Mouse (Mus musculus) heart, embryonic 16.5 days (tissue): Measurements from ENCODE around the gene Ier5. TPM values are rescaled to one million over a fixed set of nuclear protein-coding genes. Genes with fewer than 3 reads are reported as not detected.
A peak's percentile ranks its signal among the peaks of the same experiment; 100 is the strongest.

Source experiments
- ATAC-seq: fragments of 200-750 bp; cut with Nextera tagmentation; replicated peaks from 2 replicates; pipeline ENCODE4 v1.8.0; 2017; ENCODE audit warnings: moderate number of reproducible peaks; ENCODE audit not compliant: insufficient read depth, low FRiP score; ENCODE audit errors: extremely low read depth
- H3K27ac ChIP-seq: fragments of 300-500 bp; sonication (generic); 2 replicates; pipeline ENCODE4 v1.5.1; 2014; ENCODE audit warnings: mild to moderate bottlenecking, low read length, control low read depth, moderate library complexity
- H3K27me3 ChIP-seq: fragments of 300-500 bp; sonication (generic); 2 replicates; pipeline ENCODE4 v1.6.1; 2014; ENCODE audit warnings: low read length, mixed read lengths; ENCODE audit not compliant: control insufficient read depth, insufficient read depth
- H3K36me3 ChIP-seq: fragments of 300-500 bp; sonication (generic); 2 replicates; pipeline ENCODE4 v1.6.1; 2014; ENCODE audit not compliant: control insufficient read depth, insufficient read depth
- H3K4me1 ChIP-seq: fragments of 300-500 bp; sonication (generic); 2 replicates; pipeline ENCODE4 v1.6.1; 2014; ENCODE audit warnings: low read length, mixed read lengths; ENCODE audit not compliant: control insufficient read depth, insufficient read depth
- H3K4me2 ChIP-seq: fragments of 300-500 bp; sonication (generic); 2 replicates; pipeline ENCODE4 v1.6.1; 2014; ENCODE audit warnings: low read depth, mild to moderate bottlenecking, control low read depth, low read length
- H3K4me3 ChIP-seq: fragments of 300-500 bp; sonication (generic); 2 replicates; pipeline ENCODE4 v1.5.1; 2014; ENCODE audit warnings: mild to moderate bottlenecking, control low read depth, low read length
- H3K9ac ChIP-seq: fragments of 300-500 bp; sonication (generic); 2 replicates; pipeline ENCODE4 v1.6.1; 2014; ENCODE audit warnings: low read length, control low read depth
- H3K9me3 ChIP-seq: fragments of 300-500 bp; sonication (generic); replicated peaks from 2 replicates; pipeline ENCODE4 v1.6.1; 2016; ENCODE audit warnings: low read length; ENCODE audit not compliant: control insufficient read depth
- WGBS: fragments of 180-500 bp; shearing (Covaris S2); extraction: QIAGEN DNeasy Blood & Tissue Kit; methylation state at CpG from one replicate; pipeline ENCODE4 v1.1.7; 2014; 5-methylcytosine and 5-hydroxymethylcytosine counted together
- polyA plus RNA-seq: library from polyadenylated mRNA; unstranded; fragments of >200 nt; fragmentation: Nextera tagmentation; extraction: Ambion mirVana; gene quantifications from 2 replicates; pipeline ENCODE4 v1.2.1, GENCODE M21; 2015

The Ier5 gene
- polyA plus RNA-seq, 1 experiment from 2014 or later: 3.9 TPM

DNA sequence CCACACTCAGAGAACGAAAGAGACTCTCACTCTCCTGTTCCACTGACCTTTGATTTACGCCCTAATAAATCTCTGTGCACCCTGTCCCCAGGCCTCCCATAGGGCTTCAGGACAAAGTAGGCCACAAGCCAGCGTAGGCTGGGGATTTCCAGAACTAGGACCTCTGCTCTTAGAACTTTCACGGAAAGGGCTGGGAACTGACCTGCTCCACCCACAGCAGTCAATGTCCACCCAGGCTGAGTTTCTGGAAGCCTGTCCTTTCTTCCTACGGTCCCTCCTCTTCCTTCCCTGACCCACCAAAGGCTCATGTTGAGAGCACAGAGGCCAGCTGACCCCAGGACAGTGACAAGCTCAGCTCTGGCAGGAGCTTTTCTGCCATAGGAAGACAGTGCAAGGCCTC, 35.3 kb downstream of the Ier5 start:
- ATAC-seq: no peak
- Histone ChIP-seq H3K4me1 (peaks cover 15% of the 10 kb centered on the region), H3K27ac (no peak overlapping the region)

GRCm38 (mm10) chr1:155062963-155063362, 36.5 kb downstream of the Ier5 start:
- WGBS: 90% methylated on average over 4 of the region's 4 CpGs
- H3K4me2 ChIP-seq: no peak overlapping the region
- no peak overlapping the region for H3K4me3 ChIP-seq
- ATAC-seq: no peak
- no peaks in the 10 kb centered on the region for H3K9me3 ChIP-seq
- H3K27ac ChIP-seq: no peak overlapping the region
- peaks cover 21% of the 10 kb centered on the region for H3K4me1 ChIP-seq
- no peaks in the 10 kb centered on the region for H3K36me3 ChIP-seq
- H3K9ac ChIP-seq: no peak overlapping the region
- H3K27me3 ChIP-seq: no peaks in the 10 kb centered on the region

More for the DNA sequence above, 35.3 kb downstream of the Ier5 start:
- no peaks in the 10 kb centered on the region for H3K9me3 ChIP-seq
- 78% methylated on average over 5 of the region's 5 CpGs for WGBS
- no peak overlapping the region for H3K9ac ChIP-seq
- no peaks in the 10 kb centered on the region for H3K27me3 ChIP-seq
- no peaks in the 10 kb centered on the region for H3K36me3 ChIP-seq
- H3K4me3 ChIP-seq: no peak overlapping the region
- no peak overlapping the region for H3K4me2 ChIP-seq

GRCm38 (mm10) chr1:155062057-155062456, 37.4 kb downstream of the Ier5 start:
- H3K36me3 ChIP-seq: no peaks in the 10 kb centered on the region
- H3K27ac ChIP-seq: no peak overlapping the region
- no peaks in the 10 kb centered on the region for H3K27me3 ChIP-seq
- 82% methylated on average over 7 of the region's 7 CpGs for WGBS
- no peak overlapping the region for H3K4me3 ChIP-seq
- H3K9ac ChIP-seq: no peak overlapping the region
- H3K4me1 ChIP-seq: peaks cover 21% of the 10 kb centered on the region
- H3K9me3 ChIP-seq: no peaks in the 10 kb centered on the region
- no peak for ATAC-seq
- no peak overlapping the region for H3K4me2 ChIP-seq

DNA sequence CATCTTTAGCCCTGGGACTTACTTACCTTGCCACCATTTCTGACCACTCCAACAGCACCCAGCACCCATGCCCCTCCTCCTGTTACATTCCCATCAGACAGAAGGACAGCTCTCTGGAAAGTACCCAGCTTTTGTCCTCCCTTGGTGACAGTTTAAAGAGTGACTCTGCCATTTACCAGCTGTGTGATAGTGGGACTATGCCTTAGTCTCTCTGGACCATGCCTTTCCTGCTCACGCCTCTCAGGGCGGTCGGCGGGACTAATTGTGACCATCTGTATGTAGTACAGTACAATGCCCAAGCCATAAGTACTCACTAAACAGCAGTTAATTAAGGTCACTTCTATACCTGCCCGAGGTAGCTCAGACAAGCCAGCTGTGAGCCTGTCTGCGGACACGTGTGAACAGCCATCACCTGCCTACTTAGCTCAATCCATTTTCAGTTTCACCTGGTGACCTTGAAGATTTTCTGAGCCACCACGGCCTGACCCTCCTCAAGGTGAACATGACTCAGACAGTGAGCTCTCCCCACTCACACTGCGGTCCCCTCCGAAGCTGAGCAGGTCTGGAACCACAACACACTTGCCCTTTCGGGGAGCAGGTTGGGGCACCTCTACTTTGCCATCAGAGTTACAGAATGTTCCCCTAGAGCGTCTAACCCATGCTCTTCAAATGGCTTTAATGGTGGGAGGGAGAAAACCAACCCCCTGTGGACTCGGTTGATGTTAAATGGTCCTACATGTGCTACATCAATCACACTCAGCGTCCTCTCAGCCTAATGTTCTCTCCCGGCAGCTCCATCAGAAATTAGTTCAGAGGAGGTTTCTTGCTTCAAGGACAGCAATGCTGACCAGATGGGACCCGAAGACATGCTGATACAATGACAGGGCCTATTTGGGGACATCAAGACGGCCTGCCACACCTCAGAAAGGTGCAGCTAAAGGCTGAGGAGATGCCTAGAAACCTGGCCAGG, 38.3 kb downstream of the Ier5 start:
- Histone ChIP-seq H3K27me3 (no peaks in the 10 kb centered on the region), H3K4me2 (no peak overlapping the region), H3K27ac (peak overlapping the region; percentile 62), H3K36me3 (no peaks in the 10 kb centered on the region), H3K4me3 (no peak overlapping the region), H3K4me1 (peaks cover 23% of the 10 kb centered on the region), H3K9ac (no peak overlapping the region), H3K9me3 (no peaks in the 10 kb centered on the region)
- ATAC-seq: no peak
- 72% methylated on average over 17 of the region's 17 CpGs for WGBS

- Histone ChIP-seq H3K27ac (peak overlapping the region; percentile 62), H3K4me2 (no peak overlapping the region), H3K27me3 (no peaks in the 10 kb centered on the region), H3K9me3 (no peaks in the 10 kb centered on the region), H3K9ac (no peak overlapping the region), H3K4me3 (no peak overlapping the region), H3K36me3 (no peaks in the 10 kb centered on the region), H3K4me1 (peaks cover 27% of the 10 kb centered on the region)
- 53% methylated on average over 5 of the region's 5 CpGs for WGBS
- peak; percentile 14; the same call in 1 of the 2 replicates for ATAC-seq
Observed at GRCm38 (mm10) chr1:155060261-155060660, 39.2 kb downstream of the Ier5 start.

DNA sequence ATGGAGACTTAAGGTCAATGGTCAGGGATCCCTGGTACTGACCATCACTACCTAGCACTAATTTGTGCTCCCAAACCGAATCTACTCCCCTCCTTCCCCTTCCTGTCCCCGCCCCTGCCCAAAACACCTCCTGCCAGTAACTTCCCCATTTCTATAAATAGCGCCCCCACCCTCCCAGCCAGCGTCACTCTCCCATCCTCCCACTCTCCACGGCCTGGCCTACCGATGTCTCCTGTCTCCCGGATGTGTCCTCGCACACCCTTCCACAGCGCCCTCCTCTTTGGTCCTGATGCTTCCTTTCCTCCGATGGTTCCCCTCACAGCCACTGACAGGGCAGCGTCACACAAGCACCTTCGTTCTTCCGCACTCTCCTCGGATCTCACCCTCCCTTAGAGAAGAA, 39.9 kb downstream of the Ier5 start:
- Histone ChIP-seq H3K9me3 (no peaks in the 10 kb centered on the region), H3K27ac (peak overlapping the region; percentile 62), H3K4me1 (peaks cover 33% of the 10 kb centered on the region), H3K4me3 (no peak overlapping the region), H3K36me3 (no peaks in the 10 kb centered on the region), H3K27me3 (no peaks in the 10 kb centered on the region), H3K9ac (peak overlapping the region; percentile 27; the same call in 1 of the 2 replicates), H3K4me2 (peak overlapping the region; percentile 31)
- 8% methylated on average over 14 of the region's 14 CpGs for WGBS
- ATAC-seq: peak; percentile 87

DNA sequence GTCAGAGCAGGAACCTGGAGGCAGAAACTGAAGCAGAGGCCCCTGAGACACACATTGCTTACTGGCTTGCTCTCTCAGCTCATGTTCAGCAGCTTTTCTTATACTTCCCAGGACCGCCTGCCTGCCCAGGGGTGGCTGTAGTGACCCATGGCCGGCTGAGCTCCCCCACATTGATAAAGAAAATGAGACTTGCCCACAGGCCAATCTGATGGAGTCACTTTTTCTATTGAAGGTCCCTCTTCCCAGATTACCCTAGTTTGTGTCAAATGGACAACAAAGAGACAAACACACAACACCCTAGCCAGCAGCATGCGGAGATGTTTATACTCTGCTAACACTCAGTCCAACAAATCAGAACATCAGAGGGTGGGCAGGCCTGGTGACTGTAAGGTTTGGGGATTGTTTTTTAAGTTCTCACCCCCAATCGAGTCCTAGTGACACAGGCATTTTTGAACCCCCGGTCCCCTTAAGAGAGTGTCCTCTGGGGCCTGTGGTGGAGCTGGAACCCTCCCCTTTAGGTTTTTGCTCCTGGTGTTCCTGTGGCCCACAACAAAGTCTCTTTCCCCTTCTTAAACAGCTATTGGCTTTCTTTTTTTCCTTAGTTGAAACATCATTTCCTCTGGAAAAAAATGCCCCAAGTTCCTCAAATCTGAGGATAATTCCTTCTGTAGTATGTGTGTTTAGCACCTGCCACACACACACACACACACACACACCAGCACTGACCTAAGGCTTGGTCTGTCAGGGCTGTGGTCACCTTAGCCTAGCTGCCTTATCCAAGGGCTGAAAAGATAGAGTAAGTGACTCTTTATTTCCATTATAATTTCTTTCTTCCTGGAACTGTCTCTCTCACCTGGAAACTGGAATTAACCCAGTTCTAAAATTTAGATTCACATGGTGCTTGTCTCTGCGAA, 41.1 kb downstream of the Ier5 start:
- WGBS: 68% methylated on average over 6 of the region's 6 CpGs
- no peak for ATAC-seq
- H3K36me3 ChIP-seq: no peaks in the 10 kb centered on the region
- peak overlapping the region; percentile 62 for H3K27ac ChIP-seq
- peaks cover 39% of the 10 kb centered on the region for H3K4me1 ChIP-seq
- H3K4me2 ChIP-seq: no peak overlapping the region
- no peak overlapping the region for H3K4me3 ChIP-seq
- no peaks in the 10 kb centered on the region for H3K9me3 ChIP-seq
- H3K9ac ChIP-seq: no peak overlapping the region
- H3K27me3 ChIP-seq: no peaks in the 10 kb centered on the region

- Histone ChIP-seq H3K27me3 (no peaks in the 10 kb centered on the region), H3K9ac (no peak overlapping the region), H3K27ac (no peak overlapping the region), H3K36me3 (no peaks in the 10 kb centered on the region), H3K4me1 (peaks cover 61% of the 10 kb centered on the region), H3K4me3 (no peak overlapping the region), H3K9me3 (no peaks in the 10 kb centered on the region), H3K4me2 (no peak overlapping the region)
- WGBS: 89% methylated on average over 1 of the region's 1 CpGs
- ATAC-seq: no peak
Observed at GRCm38 (mm10) chr1:155056166-155056565, 43.3 kb downstream of the Ier5 start.
